Mouse (Mus musculus) G1E (cell line): ENCODE results near the gene Rapgef5. TPM values are rescaled to one million over a fixed set of nuclear protein-coding genes. Genes with fewer than 3 reads are reported as not detected.

Source experiments
- ATAC-seq: 2 replicates; pipeline ENCODE4 v1.8.0; 2016; ENCODE audit warnings: mild to moderate bottlenecking; ENCODE audit not compliant: insufficient number of reproducible peaks, poor library complexity, low FRiP score, severe bottlenecking; ENCODE audit errors: extremely low read depth
- DNase-seq: peaks from one replicate; pipeline ENCODE4 v3.0.0; 2012; ENCODE audit warnings: low spot score
- H3K27me3 ChIP-seq: 2 replicates; pipeline ENCODE4 v1.6.1; 2012; ENCODE audit warnings: mild to moderate bottlenecking, low read length, inconsistent platforms; ENCODE audit not compliant: insufficient read depth
- H3K36me3 ChIP-seq: replicated peaks from 2 replicates; pipeline ENCODE3; 2012; ENCODE audit warnings: mild to moderate bottlenecking, inconsistent platforms
- H3K4me1 ChIP-seq: 2 replicates; pipeline ENCODE4 v1.6.1; 2012; ENCODE audit warnings: low read depth, low read length, inconsistent platforms, mixed read lengths; ENCODE audit not compliant: insufficient read depth
- H3K4me3 ChIP-seq: 2 replicates; pipeline ENCODE4 v1.5.1; 2012; ENCODE audit warnings: low read depth, mild to moderate bottlenecking, inconsistent platforms, low read length, moderate library complexity, mixed read lengths
- H3K9me3 ChIP-seq: replicated peaks from 2 replicates; pipeline ENCODE4 v1.6.1; 2012; ENCODE audit warnings: inconsistent platforms
- CTCF ChIP-seq: IDR thresholded peaks from 2 replicates; pipeline ENCODE4 v1.5.1; 2012; ENCODE audit warnings: low read depth, low read length, inconsistent platforms, mixed read lengths
- GATA1 ChIP-seq: IDR thresholded peaks from 2 replicates; pipeline ENCODE4 v1.6.1; 2012; ENCODE audit warnings: borderline replicate concordance, low read length, inconsistent platforms, mixed read lengths
- GATA2 ChIP-seq: IDR thresholded peaks from 2 replicates; pipeline ENCODE4 v1.6.1; 2012; ENCODE audit warnings: low read depth, low read length, inconsistent platforms, borderline replicate concordance
- POLR2AphosphoS5 ChIP-seq: IDR thresholded peaks from 2 replicates; pipeline ENCODE4 v1.6.1; 2012; ENCODE audit warnings: low read depth, low read length, inconsistent platforms; ENCODE audit not compliant: insufficient replicate concordance
- TAL1 ChIP-seq: conservative IDR thresholded peaks from 2 replicates; pipeline ENCODE4 v1.6.1; 2012; ENCODE audit warnings: low read depth, low read length, inconsistent platforms, mixed read lengths
- polyA plus RNA-seq: library from polyadenylated mRNA; stranded (reverse); fragments of >175 nt; gene quantifications from 2 replicates; pipeline ENCODE4 v1.2.3, GENCODE M21; 2012
- total RNA-seq, 2 experiments: library from RNA; stranded (forward) in 1 of 2; stranded (reverse) in 1 of 2; fragments of 200-1000 nt in 1 of 2; fragments of >200 nt in 1 of 2; fragmentation: Nextera tagmentation in 1 of 2; gene quantifications; 2 replicates each; pipeline ENCODE4 v1.2.3; 2014 to 2017

Rapgef5 gene
- total and polyA plus RNA-seq, 3 experiments = 0.66 TPM; not detected in 2

GRCm38 (mm10) chr12:117699950-117700665 lies 183.8 kb downstream of the Rapgef5 start:
- Histone ChIP-seq H3K4me3 (no peak overlapping the region), H3K4me1 (no peaks in the 10 kb centered on the region), H3K27me3 (no peaks in the 10 kb centered on the region), H3K36me3 (no peaks in the 10 kb centered on the region), H3K9me3 (peaks cover 24% of the 10 kb centered on the region)
- TF ChIP-seq TAL1 (no peak), CTCF (no peak), GATA1 (no peak), GATA2 (no peak), POLR2AphosphoS5 (no peak)
- ATAC-seq (no peak), DNase-seq (no peak)

- no peak overlapping the region for H3K4me3 ChIP-seq
- no peak for TF ChIP-seq CTCF
- TF ChIP-seq GATA2 = no peak
- TF ChIP-seq POLR2AphosphoS5 = no peak
- no peak for TF ChIP-seq GATA1
- TF ChIP-seq TAL1 = no peak
- H3K9me3 ChIP-seq = peaks cover 22% of the 10 kb centered on the region
- H3K36me3 ChIP-seq = no peaks in the 10 kb centered on the region
- no peak for DNase-seq
- no peak for ATAC-seq
- no peaks in the 10 kb centered on the region for H3K4me1 ChIP-seq
- H3K27me3 ChIP-seq = no peaks in the 10 kb centered on the region
Measured at GRCm38 (mm10) chr12:117700927-117701326, 184.6 kb downstream of the Rapgef5 start.

DNA sequence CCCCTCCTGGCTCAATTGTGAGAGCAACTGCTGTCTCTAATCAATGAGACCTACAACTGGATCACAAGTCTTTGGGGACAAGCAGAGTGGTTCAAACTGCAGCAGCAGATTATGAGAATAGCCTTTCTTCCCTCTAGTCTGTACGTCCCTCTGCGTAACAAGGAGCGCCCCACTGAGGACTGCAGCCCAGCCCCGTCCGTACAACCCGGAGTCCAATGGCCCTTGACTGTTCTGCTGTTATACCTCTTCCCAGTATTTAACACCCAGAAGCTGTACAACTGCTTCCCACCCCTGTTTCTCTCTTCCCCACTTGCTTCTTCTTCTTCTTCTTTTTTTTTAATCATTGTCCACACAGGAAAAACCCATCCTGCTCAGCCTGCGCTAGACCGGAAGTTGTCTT lies 186.0 kb downstream of the Rapgef5 start:
- Histone ChIP-seq H3K4me1 (no peaks in the 10 kb centered on the region), H3K27me3 (no peaks in the 10 kb centered on the region), H3K4me3 (no peak overlapping the region), H3K9me3 (peaks cover 19% of the 10 kb centered on the region), H3K36me3 (no peaks in the 10 kb centered on the region)
- ATAC-seq (no peak), DNase-seq (no peak)
- TF ChIP-seq POLR2AphosphoS5 = no peak
- no peak for TF ChIP-seq CTCF
- TF ChIP-seq TAL1 = no peak
- no peak for TF ChIP-seq GATA1
- no peak for TF ChIP-seq GATA2

DNA sequence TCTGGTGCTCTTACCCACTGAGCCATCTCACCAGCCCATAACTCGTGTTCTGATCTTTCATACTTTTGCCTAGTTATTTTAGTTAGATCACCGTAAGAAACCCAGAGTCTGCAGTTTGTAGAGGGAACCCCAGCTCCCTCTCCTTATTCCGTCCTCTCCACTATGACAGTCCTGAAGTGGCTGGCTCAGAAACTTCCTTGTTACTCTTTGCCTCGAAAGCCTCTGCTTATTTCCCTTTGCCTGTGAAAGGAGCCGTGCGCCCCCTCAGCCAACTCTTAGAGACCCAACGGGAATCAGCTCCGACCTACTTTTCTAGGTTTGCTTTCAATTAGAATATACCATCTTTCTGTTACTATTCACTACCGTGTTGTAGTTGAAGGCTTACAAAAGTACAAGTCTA lies 186.6 kb downstream of the Rapgef5 start:
- no peak for TF ChIP-seq POLR2AphosphoS5

DNA sequence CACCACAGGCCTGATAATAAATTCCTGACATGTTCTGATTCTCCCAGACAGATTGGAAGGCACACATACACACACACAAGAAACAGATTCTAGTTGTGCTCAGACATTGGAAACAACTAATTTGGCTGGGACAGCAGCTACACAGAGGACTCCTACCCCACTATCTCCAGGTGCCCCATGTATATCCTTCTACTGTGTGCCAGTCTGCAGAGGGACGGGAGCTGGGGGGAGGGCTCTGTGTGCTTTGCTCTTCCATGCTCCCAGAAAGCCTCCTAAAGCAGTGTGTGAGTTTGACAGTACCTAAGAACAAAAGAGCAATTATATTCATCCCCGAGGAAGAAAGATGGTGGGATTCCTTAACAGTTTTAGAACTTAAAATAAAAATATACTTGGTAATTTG lies 187.1 kb downstream of the Rapgef5 start:
- DNase-seq (no peak), ATAC-seq (no peak)
- TF ChIP-seq POLR2AphosphoS5 (no peak), GATA1 (no peak)
- Histone ChIP-seq H3K27me3 (no peaks in the 10 kb centered on the region), H3K36me3 (no peaks in the 10 kb centered on the region), H3K4me3 (no peak overlapping the region), H3K4me1 (no peaks in the 10 kb centered on the region), H3K9me3 (peaks cover 19% of the 10 kb centered on the region)

More for the DNA sequence above, 186.6 kb downstream of the Rapgef5 start:
- no peaks in the 10 kb centered on the region for H3K36me3 ChIP-seq
- H3K27me3 ChIP-seq = no peaks in the 10 kb centered on the region
- DNase-seq (no peak), ATAC-seq (no peak)
- peaks cover 19% of the 10 kb centered on the region for H3K9me3 ChIP-seq
- no peaks in the 10 kb centered on the region for H3K4me1 ChIP-seq
- no peak overlapping the region for H3K4me3 ChIP-seq

GRCm38 (mm10) chr12:117705308-117705707 lies 189.0 kb downstream of the Rapgef5 start:
- Histone ChIP-seq H3K4me1 (no peaks in the 10 kb centered on the region), H3K27me3 (no peaks in the 10 kb centered on the region), H3K36me3 (no peaks in the 10 kb centered on the region), H3K9me3 (peaks cover 17% of the 10 kb centered on the region), H3K4me3 (no peak overlapping the region)
- no peak for DNase-seq
- no peak for ATAC-seq
- TF ChIP-seq TAL1 = no peak
- TF ChIP-seq CTCF = no peak
- TF ChIP-seq GATA1 = no peak
- no peak for TF ChIP-seq GATA2
- no peak for TF ChIP-seq POLR2AphosphoS5

GRCm38 (mm10) chr12:117709280-117709679 lies 193.0 kb downstream of the Rapgef5 start:
- TF ChIP-seq CTCF = no peak
- no peak for TF ChIP-seq TAL1
- TF ChIP-seq GATA1 = no peak
- Histone ChIP-seq H3K4me3 (no peak overlapping the region), H3K27me3 (no peaks in the 10 kb centered on the region), H3K36me3 (no peaks in the 10 kb centered on the region), H3K9me3 (peaks cover 10% of the 10 kb centered on the region), H3K4me1 (no peaks in the 10 kb centered on the region)
- no peak for DNase-seq
- no peak for ATAC-seq
